Mouse (Mus musculus) intestine, embryonic 16.5 days (tissue): Measurements from ENCODE around the gene Rai14. TPM values are rescaled to one million over a fixed set of nuclear protein-coding genes. Genes with fewer than 3 reads are reported as not detected.

Experiments used
- ATAC-seq: fragments of 200-750 bp; cut with Nextera tagmentation; 2 replicates; pipeline ENCODE4 v1.8.0; 2017; ENCODE audit warnings: moderate TSS enrichment, moderate library complexity
- H3K27ac ChIP-seq: fragments of 300-500 bp; sonication (generic); 2 replicates; pipeline ENCODE4 v1.5.1; 2014; ENCODE audit warnings: mild to moderate bottlenecking, low read length
- H3K27me3 ChIP-seq: fragments of 300-500 bp; sonication (generic); replicated peaks from 2 replicates; pipeline ENCODE4 v1.6.1; 2014; ENCODE audit warnings: low read length, control low read depth, mixed read lengths; ENCODE audit not compliant: control insufficient read depth, insufficient read depth
- H3K36me3 ChIP-seq: fragments of 300-500 bp; sonication (generic); 2 replicates; pipeline ENCODE4 v1.6.1; 2014; ENCODE audit warnings: low read length, control low read depth; ENCODE audit not compliant: control insufficient read depth, insufficient read depth
- H3K4me1 ChIP-seq: fragments of 300-500 bp; sonication (generic); 2 replicates; pipeline ENCODE4 v1.6.1; 2014; ENCODE audit warnings: low read length, control low read depth, mixed read lengths; ENCODE audit not compliant: control insufficient read depth, insufficient read depth
- H3K4me2 ChIP-seq: fragments of 300-500 bp; sonication (generic); 2 replicates; pipeline ENCODE4 v1.6.1; 2014; ENCODE audit warnings: low read depth, low read length, control low read depth
- H3K4me3 ChIP-seq: fragments of 300-500 bp; sonication (generic); 2 replicates; pipeline ENCODE4 v1.5.1; 2014; ENCODE audit warnings: mild to moderate bottlenecking, low read length
- H3K9ac ChIP-seq: fragments of 300-500 bp; sonication (generic); 2 replicates; pipeline ENCODE4 v1.6.1; 2014; ENCODE audit warnings: low read depth, low read length
- H3K9me3 ChIP-seq: fragments of 300-500 bp; sonication (generic); 2 replicates; pipeline ENCODE4 v1.6.1; 2016; ENCODE audit warnings: low read length, control low read depth; ENCODE audit not compliant: control insufficient read depth
- WGBS: fragments of 180-500 bp; shearing (Covaris S2); extraction: QIAGEN DNeasy Blood & Tissue Kit; methylation state at CpG from one replicate; pipeline ENCODE4 v1.1.7; 2014; 5-methylcytosine and 5-hydroxymethylcytosine counted together
- polyA plus RNA-seq: library from polyadenylated mRNA; unstranded; fragments of >200 nt; fragmentation: Nextera tagmentation; extraction: Ambion mirVana; gene quantifications from 2 replicates; pipeline ENCODE4 v1.2.1, GENCODE M21; 2015

Gene Rai14
- polyA plus RNA-seq, 1 experiment from 2014 or later, result 11.7 TPM

DNA sequence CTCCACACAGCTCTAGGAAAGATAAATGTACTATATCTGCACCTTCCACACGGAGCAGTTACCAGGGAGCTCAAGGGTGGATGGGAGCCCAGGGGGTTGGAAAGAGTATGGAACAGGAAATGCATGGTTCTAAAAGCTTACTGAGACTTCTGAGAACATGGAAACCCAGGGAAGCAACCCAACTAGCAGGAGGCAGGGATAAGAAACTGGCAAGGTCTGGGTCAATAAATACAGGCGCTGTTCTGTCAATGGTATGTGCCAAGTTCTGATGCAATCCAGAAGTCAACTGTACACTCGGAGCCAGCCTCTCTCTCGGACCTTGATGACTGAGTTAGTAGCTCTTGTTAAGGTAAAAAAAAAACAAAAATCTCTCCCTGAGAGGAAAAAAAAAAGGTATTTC lies 42.6 kb downstream of the Rai14 start:
- Histone ChIP-seq H3K4me3 (no peak overlapping the region), H3K9me3 (no peaks in the 10 kb centered on the region), H3K4me2 (no peak overlapping the region), H3K9ac (no peak overlapping the region), H3K27ac (no peak overlapping the region), H3K36me3 (no peaks in the 10 kb centered on the region), H3K27me3 (no peaks in the 10 kb centered on the region), H3K4me1 (peaks cover 8% of the 10 kb centered on the region)
- ATAC-seq, result peak; percentile 35; the same call in 1 of the 2 replicates
- WGBS, result 64% methylated on average over 4 of the region's 4 CpGs

DNA sequence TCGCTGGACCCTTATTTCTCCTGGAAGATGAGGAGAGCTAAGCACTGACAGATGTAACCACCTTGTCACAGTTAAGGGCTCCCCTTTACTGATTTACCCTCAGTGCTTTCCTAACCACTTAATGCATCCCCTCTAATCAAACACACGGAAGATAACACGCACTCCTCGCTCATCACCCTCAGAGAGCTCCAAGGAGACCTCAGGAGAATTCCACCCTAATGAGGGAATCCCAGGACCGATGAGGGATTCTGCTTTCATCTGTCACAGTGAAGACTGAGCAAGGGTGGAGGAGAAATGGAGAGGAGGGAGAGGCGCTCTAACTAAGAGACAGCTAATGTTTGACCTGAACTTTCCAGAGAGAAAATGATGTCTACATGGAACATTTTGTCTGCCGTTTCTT lies 44.3 kb downstream of the Rai14 start:
- Histone ChIP-seq H3K27me3 (no peaks in the 10 kb centered on the region), H3K36me3 (no peaks in the 10 kb centered on the region), H3K4me3 (no peak overlapping the region), H3K4me2 (no peak overlapping the region), H3K27ac (no peak overlapping the region), H3K4me1 (peaks cover 8% of the 10 kb centered on the region), H3K9me3 (no peaks in the 10 kb centered on the region), H3K9ac (no peak overlapping the region)
- no peak for ATAC-seq
- WGBS, result 73% methylated on average over 7 of the region's 7 CpGs

DNA sequence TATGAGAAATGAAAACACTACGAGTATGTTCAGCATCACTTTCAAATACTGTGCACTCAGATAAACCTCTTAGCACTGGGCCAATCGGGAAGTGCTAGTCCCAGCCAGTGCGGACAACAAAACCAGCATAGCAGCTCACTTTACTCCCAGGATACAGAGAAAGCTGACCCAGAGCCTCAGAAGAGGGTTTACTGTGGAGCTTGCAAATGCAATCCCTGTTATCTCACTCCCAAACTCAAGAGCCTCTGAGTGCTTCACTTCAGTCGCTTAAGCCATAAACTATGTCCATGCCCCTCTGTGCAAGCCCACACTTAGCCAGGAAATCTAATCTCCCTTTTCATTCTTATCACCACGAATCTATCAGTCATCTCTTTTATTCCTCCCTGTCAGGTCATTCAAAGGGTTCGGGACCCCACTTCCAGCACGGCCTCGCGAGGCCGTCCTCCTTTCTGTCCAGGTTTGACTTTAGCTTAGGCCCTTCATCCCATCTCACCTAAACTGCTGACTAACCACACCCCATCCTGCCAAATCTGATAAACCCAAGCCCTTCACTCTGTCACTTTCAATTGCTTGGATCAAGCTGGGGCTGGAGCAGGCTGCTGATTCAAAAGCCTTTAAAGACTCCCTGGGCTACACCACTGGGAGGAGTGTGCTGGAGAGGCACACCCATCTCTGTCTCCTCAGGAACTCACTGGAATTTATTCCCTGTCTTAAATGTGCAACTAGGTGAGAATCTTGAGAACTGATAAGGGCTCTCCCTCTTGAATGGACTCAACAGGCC lies 46.1 kb downstream of the Rai14 start:
- H3K36me3 ChIP-seq, result no peaks in the 10 kb centered on the region
- peak; percentile 47; the same call in 1 of the 2 replicates for ATAC-seq
- no peak overlapping the region for H3K27ac ChIP-seq
- no peak overlapping the region for H3K4me3 ChIP-seq
- peaks cover 11% of the 10 kb centered on the region for H3K4me1 ChIP-seq
- WGBS, result 56% methylated on average over 10 of the region's 10 CpGs
- H3K9me3 ChIP-seq, result no peaks in the 10 kb centered on the region
- H3K9ac ChIP-seq, result no peak overlapping the region
- H3K4me2 ChIP-seq, result no peak overlapping the region
- H3K27me3 ChIP-seq, result no peaks in the 10 kb centered on the region

DNA sequence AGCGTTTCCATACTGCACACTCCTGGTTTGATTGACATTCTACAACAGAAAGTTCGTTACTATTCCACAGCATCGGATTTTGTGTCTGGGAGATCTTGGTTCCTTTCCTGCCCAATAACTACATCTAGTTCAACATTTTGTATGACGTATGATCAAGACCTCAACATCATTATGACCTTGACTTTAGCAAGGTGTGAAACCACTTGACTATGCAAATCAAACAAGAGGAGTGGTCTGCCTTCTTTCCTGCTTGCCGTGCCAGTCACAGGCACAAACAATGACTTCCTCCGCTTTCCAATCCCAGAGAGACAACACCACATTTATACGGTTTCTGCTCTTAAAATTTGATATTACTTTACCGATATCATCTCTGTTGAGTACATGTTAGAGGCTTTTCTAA lies 48.6 kb downstream of the Rai14 start:
- Histone ChIP-seq H3K9me3 (no peaks in the 10 kb centered on the region), H3K4me3 (no peak overlapping the region), H3K27me3 (no peaks in the 10 kb centered on the region), H3K4me1 (peaks cover 8% of the 10 kb centered on the region; the same call in 1 of the 2 replicates), H3K4me2 (no peak overlapping the region), H3K27ac (no peak overlapping the region), H3K36me3 (no peaks in the 10 kb centered on the region), H3K9ac (no peak overlapping the region)
- no peak for ATAC-seq
- 79% methylated on average over 8 of the region's 8 CpGs for WGBS

DNA sequence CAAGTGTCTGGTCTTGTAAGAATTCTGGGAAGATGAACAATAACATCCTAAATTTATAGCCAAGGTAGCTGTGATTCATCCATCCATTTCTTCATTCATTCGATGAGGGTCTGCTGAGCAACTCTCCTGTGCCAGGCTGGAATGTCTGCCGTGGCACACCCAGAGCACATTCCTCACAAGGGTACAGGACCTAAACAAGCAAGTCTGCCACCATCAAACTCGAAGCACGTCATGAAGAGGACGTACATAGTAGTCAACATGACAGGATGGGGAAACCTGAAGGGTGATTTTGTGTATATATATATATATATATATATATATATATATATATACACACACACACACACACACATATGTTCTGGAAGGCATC lies 49.9 kb downstream of the Rai14 start:
- H3K4me1 ChIP-seq, result peaks cover 8% of the 10 kb centered on the region; the same call in 1 of the 2 replicates
- no peak overlapping the region for H3K27ac ChIP-seq
- H3K27me3 ChIP-seq, result no peaks in the 10 kb centered on the region
- no peak overlapping the region for H3K4me3 ChIP-seq
- H3K36me3 ChIP-seq, result no peaks in the 10 kb centered on the region
- no peak for ATAC-seq
- H3K9me3 ChIP-seq, result no peaks in the 10 kb centered on the region
- 68% methylated on average over 5 of the region's 5 CpGs for WGBS
- H3K9ac ChIP-seq, result no peak overlapping the region
- no peak overlapping the region for H3K4me2 ChIP-seq

DNA sequence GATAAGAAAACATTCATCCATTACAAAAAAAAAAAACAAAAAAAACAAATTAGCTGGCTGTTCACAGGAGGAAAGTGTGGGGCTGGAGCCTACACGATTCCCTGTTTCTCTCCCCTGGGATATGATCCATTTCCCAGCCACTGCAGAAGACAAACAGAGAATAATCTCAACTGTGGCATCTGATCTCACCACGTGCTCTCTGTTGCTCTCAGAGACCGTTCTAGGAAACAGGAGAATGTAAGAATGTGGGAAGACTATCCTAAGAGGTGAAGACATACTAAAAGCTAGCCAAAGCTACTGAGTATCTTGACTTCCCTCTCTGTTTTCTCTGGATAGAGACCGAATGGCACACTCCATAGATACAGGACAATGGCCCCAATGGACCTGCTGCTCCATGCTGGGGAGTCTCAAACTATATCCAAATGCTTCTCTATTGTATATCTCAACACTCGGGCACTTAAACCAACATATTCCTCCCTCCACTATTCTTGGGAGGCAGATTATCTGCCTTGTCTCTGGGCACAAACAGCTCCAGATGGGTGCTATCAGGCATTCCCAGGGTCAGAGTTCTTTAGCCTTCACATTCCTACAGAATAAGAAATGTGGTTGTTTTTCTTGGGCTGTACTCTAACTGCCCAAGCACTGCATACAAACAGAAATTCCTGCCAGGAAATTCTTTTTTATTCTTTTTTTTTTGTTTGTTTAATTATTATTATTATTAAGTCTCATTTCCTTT lies 50.5 kb downstream of the Rai14 start:
- Histone ChIP-seq H3K9me3 (no peaks in the 10 kb centered on the region), H3K36me3 (no peaks in the 10 kb centered on the region), H3K9ac (no peak overlapping the region), H3K27me3 (no peaks in the 10 kb centered on the region), H3K27ac (no peak overlapping the region), H3K4me3 (no peak overlapping the region), H3K4me2 (no peak overlapping the region), H3K4me1 (peaks cover 8% of the 10 kb centered on the region; the same call in 1 of the 2 replicates)
- WGBS, result 61% methylated on average over 5 of the region's 5 CpGs
- ATAC-seq, result no peak

DNA sequence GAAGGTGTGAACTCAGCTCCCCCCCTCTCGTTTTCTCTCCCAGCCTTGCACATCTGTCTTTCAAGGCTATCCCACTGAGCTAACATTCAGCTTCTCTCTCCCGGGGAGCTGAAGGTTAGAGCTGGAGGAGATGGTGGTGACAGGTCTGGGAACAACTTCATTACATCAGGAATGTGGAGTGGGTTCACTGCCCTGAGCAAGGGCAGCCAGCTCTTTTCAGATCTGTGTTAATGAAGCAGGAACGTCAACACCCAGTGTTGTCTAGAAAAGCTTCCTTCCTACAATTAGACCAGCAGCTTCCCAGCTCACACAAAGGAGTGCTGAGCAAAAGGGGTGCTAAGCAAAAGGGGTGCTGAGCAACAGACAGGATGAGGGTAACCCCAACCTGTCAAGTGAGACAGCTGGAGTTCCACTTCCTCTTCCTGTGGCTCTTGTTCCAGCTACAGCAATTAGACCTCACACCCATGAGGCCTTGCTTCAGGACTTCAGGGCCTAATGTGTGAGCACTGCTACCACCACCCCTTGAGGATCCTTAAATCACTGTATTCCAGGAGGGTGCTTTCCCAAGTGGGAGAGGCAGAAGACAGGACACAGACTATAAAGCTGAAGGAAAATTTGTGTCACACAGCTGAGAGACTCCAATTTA lies 52.3 kb downstream of the Rai14 start:
- no peak overlapping the region for H3K27ac ChIP-seq
- no peak for ATAC-seq
- no peak overlapping the region for H3K9ac ChIP-seq
- H3K4me1 ChIP-seq, result peaks cover 6% of the 10 kb centered on the region; the same call in 1 of the 2 replicates
- H3K27me3 ChIP-seq, result no peaks in the 10 kb centered on the region
- H3K4me3 ChIP-seq, result no peak overlapping the region
- no peaks in the 10 kb centered on the region for H3K9me3 ChIP-seq
- WGBS, result 54% methylated on average over 3 of the region's 3 CpGs
- H3K4me2 ChIP-seq, result no peak overlapping the region
- no peaks in the 10 kb centered on the region for H3K36me3 ChIP-seq

DNA sequence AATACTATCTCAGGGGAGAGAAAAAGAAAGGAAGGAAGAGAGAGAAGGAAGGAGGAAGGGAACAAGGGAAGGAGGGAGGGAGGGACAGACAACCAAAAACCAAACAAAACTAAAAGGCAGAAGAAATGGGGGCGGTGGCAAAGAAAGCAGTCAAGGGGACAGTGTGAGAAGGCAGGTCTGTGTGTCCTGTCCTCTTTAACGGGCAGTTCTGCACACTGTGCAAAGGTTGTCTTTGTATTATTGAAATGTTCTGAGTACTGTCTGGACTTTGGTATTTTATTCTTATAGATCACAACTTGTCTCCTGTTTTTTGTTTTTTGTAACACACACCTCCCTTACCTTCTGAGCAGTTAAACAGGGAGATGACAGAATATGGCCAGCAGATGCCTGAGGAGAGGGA lies 55.6 kb downstream of the Rai14 start:
- WGBS, result 72% methylated on average over 2 of the region's 2 CpGs
- H3K4me2 ChIP-seq, result no peak overlapping the region
- H3K27me3 ChIP-seq, result no peaks in the 10 kb centered on the region
- H3K27ac ChIP-seq, result no peak overlapping the region
- H3K4me1 ChIP-seq, result peaks cover under 1% of the 10 kb centered on the region; the same call in 1 of the 2 replicates
- no peaks in the 10 kb centered on the region for H3K9me3 ChIP-seq
- no peaks in the 10 kb centered on the region for H3K36me3 ChIP-seq
- no peak overlapping the region for H3K4me3 ChIP-seq
- no peak overlapping the region for H3K9ac ChIP-seq
- ATAC-seq, result no peak

DNA sequence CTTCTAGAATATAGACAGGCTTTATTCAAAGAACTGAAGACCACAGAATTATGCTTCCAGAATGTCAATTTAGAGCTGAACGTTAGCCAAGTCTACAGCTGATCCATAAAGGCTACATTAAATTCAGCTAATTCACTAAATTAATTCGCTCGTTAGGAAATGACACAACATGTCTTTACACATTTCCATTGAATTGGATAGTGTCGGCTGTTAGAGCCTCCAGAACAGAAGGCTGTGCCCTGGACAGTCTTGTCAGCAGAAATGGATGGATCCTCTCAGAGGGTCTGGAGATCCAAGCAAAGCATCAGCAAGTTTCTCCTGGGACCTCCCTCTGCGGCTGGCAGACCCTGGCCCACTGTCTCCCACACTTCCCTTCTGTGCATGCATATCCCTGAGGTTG lies 58.3 kb downstream of the Rai14 start:
- Histone ChIP-seq H3K27me3 (no peaks in the 10 kb centered on the region), H3K9me3 (no peaks in the 10 kb centered on the region), H3K9ac (no peak overlapping the region), H3K4me1 (no peaks in the 10 kb centered on the region), H3K4me3 (no peak overlapping the region), H3K36me3 (no peaks in the 10 kb centered on the region), H3K4me2 (no peak overlapping the region), H3K27ac (no peak overlapping the region)
- 84% methylated on average over 5 of the region's 5 CpGs for WGBS
- no peak for ATAC-seq
